Mouse (Mus musculus) layer of hippocampus, postnatal 25 days (tissue): Measurements from ENCODE around the gene U2af2. TPM values are rescaled to one million over a fixed set of nuclear protein-coding genes. Genes with fewer than 3 reads are reported as not detected.
A peak's percentile ranks its signal among the peaks of the same experiment; 100 is the strongest.
"Not testable (repeated sequence)": the region's sequence is repeated elsewhere in the genome, so short reads cannot be mapped to it uniquely, and the experiment has no call there.

Experiments
- DNase-seq, 2 experiments: peaks; one replicate each; pipeline ENCODE4 v3.0.0; 2022; ENCODE audit warnings: mixed read lengths in 2 of 2, low spot score in 1 of 2; ENCODE audit errors: extremely low spot score in 1 of 2
- total RNA-seq, 2 experiments: library from RNA; stranded (reverse); gene quantifications; 2 replicates each; pipeline ENCODE4 v1.2.3; 2021

The U2af2 gene
- total RNA-seq, result 100 to 1,000 TPM; 170 to 180 TPM

DNA sequence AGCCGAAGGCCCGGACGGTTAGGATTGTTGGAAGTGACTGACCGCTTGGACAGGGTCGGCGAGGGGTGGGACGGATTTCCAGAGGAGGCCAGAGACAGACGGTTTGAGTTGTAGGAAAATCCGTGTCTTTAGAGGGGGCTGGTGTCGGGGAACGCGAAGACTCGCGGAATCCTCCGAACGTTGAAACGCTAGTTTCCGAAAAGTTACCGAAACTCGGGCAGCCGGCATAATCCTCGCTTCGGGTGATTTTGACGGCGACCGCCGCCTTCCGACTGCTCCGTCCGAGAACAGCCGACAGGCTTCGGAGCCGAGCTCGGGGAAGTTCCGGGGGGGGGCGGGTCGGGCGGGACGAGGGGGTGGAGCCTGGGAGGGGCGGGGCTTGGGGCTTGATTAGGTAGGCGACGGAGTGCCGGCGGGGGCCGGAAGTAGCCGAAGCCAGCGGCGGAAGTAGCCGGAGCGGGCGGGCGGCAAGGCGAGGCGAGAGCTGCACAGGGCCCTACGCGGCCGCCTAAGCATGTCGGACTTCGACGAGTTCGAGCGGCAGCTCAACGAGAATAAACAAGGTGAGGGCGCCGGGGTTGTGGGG is at the start of gene U2af2:
Gene U2af2 (plus strand): TSS at position 370 of the 586 bp plus-strand sequence.
- DNase-seq, result peak; percentile 83 to 90

DNA sequence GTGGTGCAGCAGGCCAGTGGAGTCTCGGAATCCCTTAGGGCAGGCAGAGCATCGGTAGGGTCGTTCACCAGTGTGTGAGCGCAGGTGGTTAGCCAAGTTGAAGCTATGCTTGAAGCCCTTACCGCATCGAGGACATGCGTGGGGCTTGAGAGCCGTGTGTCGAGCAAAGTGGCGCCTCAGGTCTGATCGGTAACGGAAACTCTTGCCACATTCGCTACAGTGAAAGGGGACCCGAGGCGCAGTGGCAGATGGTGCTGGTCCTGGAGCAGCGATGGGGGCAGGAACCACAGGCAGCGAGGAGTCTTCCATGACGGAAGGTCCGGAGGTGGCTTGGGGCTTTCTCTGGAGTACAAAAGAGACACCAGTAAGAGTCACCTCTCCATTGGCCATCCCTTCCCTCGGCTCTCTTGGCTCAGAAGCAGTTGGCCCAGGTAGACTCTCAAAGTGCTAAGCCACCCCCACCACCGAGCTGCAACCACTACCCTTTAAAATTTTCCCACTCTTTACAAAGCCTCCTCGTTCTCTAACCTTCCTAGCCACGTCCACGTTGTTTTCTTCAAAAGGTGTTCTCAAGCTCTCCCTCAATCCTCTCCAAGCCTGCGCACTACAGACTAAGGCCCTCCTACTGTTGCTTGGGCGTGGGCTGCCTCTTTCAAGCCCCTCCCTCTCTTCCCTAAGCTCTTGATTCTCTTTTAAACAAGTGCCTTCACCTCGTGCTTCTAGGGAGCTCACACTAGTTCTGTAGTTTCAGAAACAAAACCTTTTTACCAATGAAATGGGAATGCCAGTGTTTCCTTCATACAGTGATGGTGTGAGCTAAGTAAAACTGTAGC is 49.0 kb upstream of the U2af2 start:
- DNase-seq, result no peak

DNA sequence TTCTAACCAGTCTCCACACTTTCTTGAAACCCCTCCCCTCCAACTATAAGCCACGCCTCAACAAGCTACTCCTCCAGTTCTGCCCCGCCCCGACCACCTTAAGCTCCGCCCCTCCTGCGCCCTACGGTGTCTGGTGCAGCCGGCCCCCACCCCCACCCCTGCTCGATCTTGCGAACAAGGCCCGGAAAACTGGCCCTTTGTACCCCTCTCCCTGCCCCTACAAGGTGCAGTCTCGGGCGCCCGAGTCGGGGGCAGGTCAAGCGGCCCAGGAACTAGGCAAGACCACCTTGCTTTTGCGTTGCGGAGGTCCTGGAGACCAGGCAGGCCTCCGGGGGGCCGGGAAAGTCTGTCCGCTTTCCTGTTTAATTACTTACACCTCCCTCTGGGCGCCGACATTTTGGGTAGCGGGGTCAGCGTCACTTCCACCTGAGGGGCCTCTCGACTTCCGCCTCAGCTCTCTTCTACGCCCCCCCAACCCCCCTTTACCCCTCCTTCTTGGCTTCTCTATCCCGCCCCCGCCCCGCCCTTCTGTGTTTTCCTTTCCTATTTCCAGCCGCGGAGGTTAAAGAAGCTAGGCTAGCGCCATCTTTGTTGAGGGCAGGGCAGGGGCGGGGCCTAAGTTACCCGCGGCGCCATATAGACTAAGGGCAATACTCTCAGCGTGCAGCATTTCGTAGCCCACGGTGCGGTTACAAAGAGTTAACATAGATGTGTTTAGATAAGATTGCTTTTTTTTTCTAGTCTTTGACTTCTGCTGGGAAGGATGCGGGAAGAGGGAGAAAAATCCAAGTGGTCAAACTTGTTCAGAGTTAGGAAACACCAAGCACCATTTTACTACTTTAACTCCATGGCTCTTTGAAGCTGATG is 47.5 kb upstream of the U2af2 start, which contains the start of the genes Zfp524 and Fiz1:
Gene Zfp524 (plus strand): TSS at position 165 of the 867 bp plus-strand sequence.
Gene Fiz1 (minus strand): TSS at position 447 of the 867 bp plus-strand sequence.
- DNase-seq, result peak; percentile 93

DNA sequence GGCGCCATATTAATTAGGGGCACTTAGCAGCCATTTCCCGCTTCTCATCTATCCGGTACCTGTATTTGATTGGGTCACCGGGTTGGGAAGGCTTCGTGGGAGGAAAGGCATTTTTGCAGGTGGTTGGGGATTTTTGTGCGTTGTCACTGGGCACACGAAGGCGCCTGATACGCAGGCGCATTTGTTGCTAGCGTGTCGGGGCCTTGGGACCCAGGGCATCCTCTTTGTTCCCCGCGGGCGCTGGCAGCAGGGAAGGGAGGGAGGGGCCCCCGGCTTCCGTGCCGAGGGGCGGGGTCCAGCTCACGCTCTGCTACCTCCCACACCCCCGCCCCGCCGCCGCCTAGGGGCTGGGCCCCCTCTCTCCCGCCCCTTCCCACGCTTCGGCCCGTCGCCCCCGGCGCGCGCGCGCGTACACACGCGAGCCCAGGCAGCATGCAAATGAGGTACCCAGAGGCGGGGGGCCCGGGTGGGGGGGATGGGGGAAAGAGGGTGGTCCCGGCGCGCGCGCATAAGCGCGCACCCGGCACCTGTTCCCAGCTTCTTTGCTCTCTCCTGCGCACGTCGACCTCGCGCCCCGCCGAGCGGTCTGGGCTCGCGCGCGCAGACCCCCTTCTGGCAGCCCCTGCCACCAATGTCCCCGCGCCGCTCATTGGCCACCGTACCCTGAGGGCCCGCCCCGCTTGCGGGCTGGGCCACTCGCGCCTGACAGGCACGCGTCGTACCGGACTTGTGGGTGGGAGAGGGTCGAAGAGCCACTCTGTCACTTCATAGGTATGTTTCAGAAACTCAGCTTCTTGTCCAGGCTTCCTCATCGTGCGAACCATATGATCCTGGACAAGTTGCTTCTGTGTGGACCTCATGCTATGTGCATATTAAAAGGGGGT is 46.6 kb upstream of the U2af2 start, which contains the start of gene Gm44973:
Gene Gm44973 (plus strand): TSS at position 379 of the 884 bp plus-strand sequence.
- DNase-seq, result peak; percentile 76 to 86

DNA sequence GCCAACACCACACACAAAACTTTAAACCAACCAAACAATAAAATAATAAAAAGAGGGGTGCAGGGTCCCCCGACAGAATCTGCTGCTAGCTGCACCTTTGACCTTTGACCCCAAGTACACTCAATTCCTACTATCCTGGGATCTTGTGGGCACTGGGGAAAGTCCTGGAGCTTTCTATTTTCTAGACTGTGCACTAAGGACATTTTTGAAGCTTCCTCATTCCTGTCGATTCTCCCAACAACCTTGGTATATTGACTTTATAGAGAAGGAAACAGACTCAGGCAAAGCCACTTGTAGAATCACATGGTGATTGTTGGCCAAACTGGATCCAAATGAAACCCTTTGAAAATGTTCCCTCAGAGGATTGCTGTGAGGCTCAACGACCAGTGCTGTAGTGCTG is 45.9 kb upstream of the U2af2 start:
- no peak for DNase-seq

DNA sequence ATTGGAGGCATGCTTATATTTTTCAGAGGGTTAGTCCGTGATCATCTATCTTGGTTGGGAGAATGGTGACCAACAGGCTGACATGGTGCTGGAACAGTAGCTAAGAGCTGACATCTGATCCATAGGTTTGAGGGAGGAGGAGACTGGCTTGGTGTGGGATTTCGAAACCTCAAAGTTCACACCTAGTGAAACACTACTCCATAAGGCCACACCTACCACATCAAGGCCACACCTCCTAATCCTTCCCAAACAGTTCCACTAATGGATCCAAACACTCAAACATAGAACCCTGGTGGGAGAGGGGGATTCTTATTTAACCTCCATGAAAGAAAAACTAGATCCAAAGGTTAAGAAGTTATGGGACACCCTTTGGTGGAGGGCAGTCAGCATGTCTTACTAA is 45.0 kb upstream of the U2af2 start:
- no peak for DNase-seq

DNA sequence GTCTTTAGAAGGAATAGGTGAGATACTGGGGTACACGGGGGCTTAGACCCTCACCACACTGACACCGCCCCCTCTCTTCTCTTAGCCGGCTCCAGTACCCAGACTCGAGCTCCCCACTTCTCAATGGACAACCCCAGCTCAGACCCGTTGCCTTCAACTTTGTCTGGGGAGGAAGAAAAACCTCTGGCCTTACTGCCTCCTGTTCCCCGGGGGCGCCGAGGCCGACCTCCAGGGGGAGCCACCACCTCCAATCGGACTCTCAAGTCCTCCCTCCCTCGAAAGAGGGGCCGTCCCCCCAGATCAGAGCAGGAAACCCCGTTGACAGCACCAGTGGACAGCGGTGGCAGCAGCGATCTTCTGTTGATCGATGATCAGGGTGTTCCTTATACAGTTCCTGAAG is 44.6 kb upstream of the U2af2 start:
- no peak for DNase-seq

DNA sequence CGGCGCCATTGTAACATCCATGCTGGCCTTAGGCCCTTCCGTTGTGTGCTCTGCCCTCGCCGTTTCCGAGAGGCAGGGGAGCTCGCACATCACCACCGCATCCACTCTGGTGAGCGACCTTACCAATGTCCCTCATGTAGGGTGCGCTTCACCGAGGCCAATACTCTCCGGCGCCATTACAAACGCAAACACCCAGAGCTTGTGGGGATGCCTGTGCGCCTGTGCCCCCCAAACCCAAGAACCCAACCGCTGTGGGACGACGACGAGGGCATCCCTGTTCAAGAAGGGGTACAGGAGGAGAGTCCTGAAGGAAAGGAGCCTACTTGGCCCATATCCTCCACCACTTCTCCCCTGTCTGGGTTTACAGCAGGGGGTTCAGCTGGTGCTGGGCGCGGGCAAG is 44.0 kb upstream of the U2af2 start:
- DNase-seq, result no peak

DNA sequence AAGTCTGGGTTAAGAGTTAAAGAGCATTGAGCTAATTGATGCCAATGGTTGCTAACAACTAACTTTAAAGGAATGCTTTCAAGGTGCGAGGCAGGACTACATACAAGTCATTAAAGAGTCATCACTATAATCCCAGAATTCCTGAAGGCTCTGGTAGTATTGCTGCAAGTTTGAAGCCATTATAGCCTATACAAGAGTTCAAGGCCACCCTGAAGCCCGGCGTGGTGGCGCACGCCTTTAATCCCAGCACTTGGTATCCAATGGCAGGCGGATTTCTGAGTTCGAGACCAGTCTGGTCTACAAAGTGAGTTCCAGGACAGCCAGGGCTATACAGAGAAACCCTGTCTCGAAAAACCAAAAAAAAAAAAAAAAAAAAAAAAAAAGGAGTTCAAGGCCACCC is 42.4 kb upstream of the U2af2 start:
- not testable (repeated sequence) for DNase-seq

DNA sequence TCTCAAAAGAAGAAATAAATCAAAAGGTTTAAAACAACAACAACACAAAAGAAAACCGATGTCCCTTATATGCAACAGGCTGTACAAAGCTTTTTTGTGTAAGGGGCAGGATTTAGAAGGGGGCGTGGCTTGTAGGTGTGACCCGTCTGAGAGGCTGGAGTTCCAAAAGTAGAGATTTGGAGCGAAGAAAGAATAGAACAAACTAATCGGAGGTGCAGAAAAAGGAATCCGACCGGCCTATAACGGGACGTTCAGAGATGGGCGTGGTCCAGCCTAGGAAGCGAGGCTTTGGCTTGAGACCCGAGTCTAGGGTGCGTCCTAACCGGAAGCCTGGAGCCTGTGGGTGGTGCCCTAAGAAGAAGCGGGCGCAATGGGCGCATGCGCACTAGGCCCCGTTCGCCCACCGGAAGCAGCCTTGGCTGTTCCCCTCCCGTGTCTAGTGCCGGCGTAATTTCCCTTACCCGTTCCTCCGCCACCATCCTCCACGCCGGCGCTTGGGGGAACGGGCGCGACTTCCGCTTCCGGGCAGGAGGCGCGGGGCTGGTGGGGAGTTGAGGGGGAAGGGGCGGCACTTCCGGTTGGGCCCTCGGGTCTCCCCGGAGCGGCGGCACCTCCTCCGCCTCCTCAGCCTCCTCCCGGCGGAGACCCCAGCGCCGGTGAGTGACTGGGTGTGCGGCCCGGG is 41.8 kb upstream of the U2af2 start, which contains the start of the genes Zfp865 and Ccdc106:
Gene Zfp865 (plus strand): TSS at position 377 of the 682 bp plus-strand sequence.
Gene Ccdc106 (plus strand): TSS at position 554 of the 682 bp plus-strand sequence.
- DNase-seq, result peak; percentile 96 to 98

DNA sequence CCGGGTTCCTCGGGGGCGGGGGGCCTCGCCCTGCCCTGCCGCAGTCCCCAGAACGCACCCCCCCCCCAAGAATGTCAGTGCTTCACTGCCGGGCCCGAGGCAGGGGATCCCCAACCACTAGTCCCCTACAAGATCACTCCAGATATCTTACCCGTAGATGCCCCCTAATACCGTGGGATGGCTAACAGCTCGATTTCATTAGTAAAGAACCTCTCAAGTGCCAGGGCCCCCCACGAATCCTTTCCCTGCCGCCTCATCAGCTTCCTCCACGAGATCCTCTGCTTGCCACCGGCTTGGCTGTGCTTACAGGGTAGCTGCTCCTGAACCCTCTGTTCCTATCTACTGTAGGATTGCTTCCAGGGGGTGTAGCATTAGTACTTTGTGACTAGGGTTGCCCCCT is 41.3 kb upstream of the U2af2 start:
- DNase-seq, result no peak

DNA sequence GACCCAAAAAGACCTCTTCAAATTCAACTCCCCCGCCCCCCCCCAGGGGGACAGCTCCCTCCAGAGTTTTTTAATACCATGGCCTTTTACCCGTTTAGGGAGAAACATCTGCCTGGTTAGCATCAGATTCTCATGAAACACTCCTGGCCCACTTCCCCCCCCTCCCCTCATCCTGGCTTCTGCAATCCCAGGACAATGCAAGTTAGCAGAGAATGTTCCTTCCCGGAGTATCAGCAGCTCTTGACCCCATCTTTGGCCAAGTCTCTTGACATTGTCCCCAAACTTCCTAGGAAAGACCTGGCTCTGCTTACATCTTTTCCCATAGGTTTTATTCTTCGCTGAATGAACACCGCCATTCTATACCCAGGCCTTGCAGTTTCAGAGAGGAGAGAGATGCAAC is 40.7 kb upstream of the U2af2 start:
- DNase-seq, result no peak

DNA sequence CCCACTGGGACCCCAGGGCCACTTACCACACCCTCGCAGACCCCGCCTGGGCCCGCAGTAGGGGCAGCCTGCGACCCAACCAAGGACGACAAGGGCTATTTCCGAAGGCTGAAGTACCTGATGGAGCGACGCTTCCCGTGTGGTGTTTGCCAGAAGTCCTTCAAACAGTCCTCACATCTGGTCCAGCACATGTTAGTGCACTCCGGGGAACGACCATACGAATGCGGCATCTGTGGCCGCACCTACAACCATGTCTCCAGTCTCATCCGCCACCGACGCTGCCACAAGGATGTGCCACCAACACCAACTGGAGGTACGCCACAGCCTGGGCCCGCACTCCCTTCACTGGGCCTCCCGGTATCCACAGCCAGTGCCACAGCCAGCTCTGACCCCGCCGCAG is 32.4 kb upstream of the U2af2 start:
- DNase-seq, result no peak

DNA sequence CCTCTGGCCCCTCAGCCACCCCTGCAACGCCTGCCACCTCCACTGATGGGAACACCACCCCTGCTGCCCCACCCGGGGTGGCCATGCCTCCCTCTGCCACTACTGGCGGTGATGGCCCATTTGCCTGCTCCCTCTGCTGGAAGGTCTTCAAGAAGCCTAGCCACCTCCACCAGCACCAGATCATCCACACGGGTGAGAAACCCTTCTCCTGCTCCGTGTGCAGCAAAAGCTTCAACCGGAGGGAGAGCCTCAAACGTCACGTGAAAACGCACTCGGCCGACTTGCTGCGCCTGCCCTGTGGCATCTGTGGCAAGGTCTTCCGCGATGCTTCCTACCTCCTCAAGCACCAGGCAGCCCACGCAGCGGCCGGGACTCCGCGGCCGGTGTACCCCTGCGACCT is 32.0 kb upstream of the U2af2 start:
- no peak for DNase-seq

DNA sequence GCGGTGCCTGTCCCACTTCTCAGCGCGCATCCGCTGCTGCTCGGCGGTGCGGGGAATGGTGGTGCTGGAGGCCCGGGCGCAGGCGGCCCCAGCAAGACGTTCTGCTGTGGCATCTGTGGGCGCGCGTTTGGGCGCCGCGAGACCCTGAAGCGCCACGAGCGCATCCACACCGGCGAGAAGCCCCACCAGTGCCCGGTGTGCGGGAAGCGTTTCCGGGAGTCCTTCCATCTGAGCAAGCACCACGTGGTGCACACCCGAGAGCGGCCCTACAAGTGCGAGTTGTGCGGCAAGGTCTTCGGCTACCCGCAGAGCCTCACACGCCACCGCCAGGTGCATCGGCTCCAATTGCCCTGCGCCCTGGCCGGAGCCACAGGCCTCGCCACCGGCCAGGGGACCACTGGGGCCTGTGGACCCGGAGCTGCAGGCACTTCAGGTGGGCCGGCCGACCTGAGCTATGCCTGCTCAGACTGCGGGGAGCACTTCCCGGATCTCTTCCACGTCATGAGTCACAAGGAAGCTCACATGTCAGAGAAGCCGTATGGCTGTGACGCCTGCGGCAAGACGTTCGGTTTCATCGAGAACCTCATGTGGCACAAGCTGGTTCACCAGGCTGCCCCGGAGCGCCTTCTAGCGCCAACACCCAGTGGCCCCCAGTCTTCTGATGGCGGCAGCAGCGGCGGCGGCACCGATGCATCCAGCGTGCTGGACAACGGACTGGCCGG is 31.2 kb upstream of the U2af2 start:
- no peak for DNase-seq

DNA sequence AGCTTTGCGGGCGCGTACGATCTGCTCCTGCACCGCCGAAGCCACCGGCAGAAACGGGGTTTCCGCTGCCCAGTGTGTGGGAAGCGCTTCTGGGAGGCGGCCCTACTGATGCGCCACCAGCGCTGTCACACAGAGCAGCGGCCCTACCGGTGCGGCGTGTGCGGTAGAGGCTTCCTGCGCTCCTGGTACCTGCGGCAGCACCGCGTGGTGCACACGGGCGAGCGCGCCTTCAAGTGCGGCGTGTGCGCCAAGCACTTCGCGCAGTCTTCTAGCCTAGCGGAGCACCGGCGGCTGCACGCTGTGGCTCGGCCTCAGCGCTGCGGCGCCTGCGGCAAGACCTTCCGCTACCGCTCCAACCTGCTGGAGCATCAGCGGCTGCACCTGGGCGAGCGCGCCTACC is 30.4 kb upstream of the U2af2 start:
- no peak for DNase-seq

DNA sequence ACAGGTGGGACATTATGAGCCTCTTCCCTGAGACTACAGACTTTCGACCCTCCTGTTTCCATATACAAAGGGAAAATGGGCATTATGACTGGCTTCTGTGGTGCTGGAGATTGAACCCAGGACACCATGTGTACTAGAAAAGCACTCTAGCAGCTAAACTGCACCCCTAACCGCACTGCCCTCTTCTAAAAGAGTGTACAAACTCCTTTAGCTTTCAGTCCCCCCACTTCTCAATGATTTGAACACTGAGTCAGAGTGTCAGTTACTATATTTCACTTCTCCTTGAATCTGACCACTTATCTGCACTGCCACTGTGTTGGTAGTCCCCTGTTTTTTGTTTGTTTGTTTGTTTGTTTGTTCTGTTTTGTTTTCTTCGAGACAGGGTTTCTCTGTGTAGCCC is 28.1 kb upstream of the U2af2 start, which contains the start of gene 4632433K11Rik:
Gene 4632433K11Rik (plus strand): TSS at position 301 of the 400 bp plus-strand sequence.
- no peak for DNase-seq

DNA sequence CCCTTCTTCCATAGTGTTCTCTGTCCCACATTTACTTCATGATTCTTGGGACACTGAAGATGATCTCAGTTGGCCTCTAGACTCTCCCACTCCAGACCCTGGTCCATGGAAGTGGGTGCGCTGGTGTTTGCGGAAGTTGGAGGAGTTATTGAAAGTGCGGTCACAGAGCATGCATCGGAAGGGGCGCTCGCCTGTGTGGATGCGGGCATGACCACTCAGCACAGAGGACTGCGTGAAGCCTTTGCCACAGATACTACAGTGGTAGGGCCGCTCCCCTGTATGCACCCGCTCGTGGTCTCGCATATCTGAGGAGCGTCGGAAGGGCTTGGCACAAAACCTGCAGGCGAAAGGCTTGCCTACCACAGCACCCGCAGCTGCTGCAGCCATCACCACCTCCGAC is 26.3 kb upstream of the U2af2 start:
- no peak for DNase-seq
